Mouse (Mus musculus): ENCODE measurements at regions not wholly inside any gene's neighbourhood (a gene's known extent, or its start where the extent isn't known, plus 50 kb on each side); places are given as distances from the start of the nearest gene placed in this dataset.

- DNase-seq, result peak; percentile 2
Measured at GRCm38 (mm10) chrX:106766812-106767211, 73.6 kb downstream of the Rtl3 start.

Data from adrenal gland, postnatal 10 days (tissue).